8 mouse cellular contexts compared by ENCODE assay signal in genomic region chr5:20950516-20950854, GRCm38 (mm10). TPM values are rescaled to one million over a fixed set of nuclear protein-coding genes. Genes with fewer than 3 reads are reported as not detected.
DNase-seq lines count a peak whose midpoint lies in the region; ATAC-seq and TF ChIP-seq lines count a peak whose summit lies in the region.

No protein-coding gene starts in this region.

- no peak for TF ChIP-seq CTCF in C2C12 (IDR thresholded peaks at IDR 0.05; ENCODE audit: control insufficient read depth, insufficient read depth, insufficient read length)

- peak overlapping the region; percentile 83 for H3K4me3 ChIP-seq in erythroblast, embryonic 14.5 days (replicated peaks)
- peak overlapping the region; percentile 80 for H3K4me3 ChIP-seq in C2C12 (ENCODE audit: insufficient read depth, poor library complexity, severe bottlenecking)
- peak overlapping the region; percentile 97 for H3K4me3 ChIP-seq in forebrain, embryonic 16.5 days (replicated peaks; ENCODE audit: low read length)
- peak overlapping the region; percentile 99 for H3K4me3 ChIP-seq in liver, embryonic 15.5 days (replicated peaks)

- peaks cover 65% of the 10 kb centered on the region for H3K79me2 ChIP-seq in C2C12 (ENCODE audit: control insufficient read depth, insufficient read depth)

- peaks cover 53% of the 10 kb centered on the region for H3K79me3 ChIP-seq in C2C12 (ENCODE audit: low read depth)

- ATAC-seq in erythroblast, adult 5-6 weeks (replicated peaks; ENCODE audit: low FRiP score, poor library complexity, severe bottlenecking) = no peak
- 0 out of 2 replicates have a peak, but pooled peaks have one; percentile 7 for ATAC-seq in forebrain, embryonic 16.5 days
- no peak for ATAC-seq in liver, embryonic 15.5 days (ENCODE audit: insufficient read depth)

- peak overlapping the region; percentile 72 for H3ac ChIP-seq in C2C12 (ENCODE audit: control insufficient read depth, insufficient read length, low read depth)

- no peaks in the 10 kb centered on the region for H3K9me3 ChIP-seq in erythroblast, embryonic 14.5 days (ENCODE audit: control insufficient read depth, low read length)
- no peaks in the 10 kb centered on the region for H3K9me3 ChIP-seq in forebrain, embryonic 16.5 days (ENCODE audit: control insufficient read depth, low read length)
- no peaks in the 10 kb centered on the region for H3K9me3 ChIP-seq in liver, embryonic 15.5 days (replicated peaks)

- H3K36me3 ChIP-seq in erythroblast, embryonic 14.5 days (ENCODE audit: control insufficient read depth) = peaks cover 23% of the 10 kb centered on the region
- no peaks in the 10 kb centered on the region for H3K36me3 ChIP-seq in C2C12 (ENCODE audit: control insufficient read depth, insufficient read depth)
- H3K36me3 ChIP-seq in forebrain, embryonic 16.5 days (ENCODE audit: control insufficient read depth, insufficient read depth) = no peaks in the 10 kb centered on the region
- H3K36me3 ChIP-seq in liver, embryonic 15.5 days (replicated peaks) = 0 out of 2 replicates have a peak, but pooled peaks cover 10% of the 10 kb centered on the region

- peak overlapping the region; percentile 99; the same call in 1 of the 2 replicates for H3K27ac ChIP-seq in forebrain, embryonic 16.5 days (ENCODE audit: low read length)
- peak overlapping the region; percentile 97; the same call in 1 of the 2 replicates for H3K27ac ChIP-seq in liver, embryonic 15.5 days (replicated peaks)

- peak overlapping the region; percentile 75 for H3K4me2 ChIP-seq in forebrain, embryonic 16.5 days (ENCODE audit: low read length)
- peak overlapping the region; percentile 64 for H3K4me2 ChIP-seq in liver, embryonic 15.5 days

- DNase-seq in ovary, postnatal 10 days (ENCODE audit: low spot score) = no peak
- DNase-seq in frontal cortex, postnatal 36 days (ENCODE audit: low spot score in 2 of 2) = no peak
- DNase-seq in frontal cortex, postnatal 14 days (ENCODE audit: low spot score in 2 of 2) = no peak

- H3K9ac ChIP-seq in forebrain, embryonic 16.5 days (replicated peaks; ENCODE audit: low read depth, low read length) = peak overlapping the region; percentile 96
- H3K9ac ChIP-seq in liver, embryonic 15.5 days = peak overlapping the region; percentile 92

- under 1% methylated on average over 9 of the region's 9 CpGs for whole genome bisulfite sequencing in forebrain, embryonic 16.5 days
- 0% methylated on average over 9 of the region's 9 CpGs for WGBS in liver, embryonic 15.5 days (ENCODE audit: insufficient replicate concordance)

- H3K4me1 ChIP-seq in erythroblast, embryonic 14.5 days (ENCODE audit: control insufficient read depth) = peaks cover 67% of the 10 kb centered on the region
- peaks cover 13% of the 10 kb centered on the region for H3K4me1 ChIP-seq in forebrain, embryonic 16.5 days (replicated peaks; ENCODE audit: control insufficient read depth, insufficient read depth, low read length)
- peaks cover 65% of the 10 kb centered on the region for H3K4me1 ChIP-seq in liver, embryonic 15.5 days (replicated peaks)

- no peaks in the 10 kb centered on the region for H3K27me3 ChIP-seq in erythroblast, embryonic 14.5 days (ENCODE audit: control insufficient read depth)
- H3K27me3 ChIP-seq in C2C12 (ENCODE audit: control insufficient read depth, insufficient read depth, insufficient read length) = no peaks in the 10 kb centered on the region
- no peaks in the 10 kb centered on the region for H3K27me3 ChIP-seq in forebrain, embryonic 16.5 days (replicated peaks; ENCODE audit: control insufficient read depth, insufficient read depth, low read length)
- H3K27me3 ChIP-seq in liver, embryonic 15.5 days = no peaks in the 10 kb centered on the region

TF ChIP-seq in C2C12, 6 proteins besides CTCF, POLR2A, EP300 and RAD21:
- TF ChIP-seq USF1 (IDR thresholded peaks at IDR 0.05; ENCODE audit: low read depth) = no peak
- TF ChIP-seq MAX (IDR thresholded peaks at IDR 0.05) = no peak
- TF ChIP-seq MYOG (IDR thresholded peaks at IDR 0.05; ENCODE audit: control insufficient read depth, extremely low read depth, insufficient read length) = no peak
- no peak for TF ChIP-seq CEBPB (IDR thresholded peaks at IDR 0.05; ENCODE audit: low read depth)
- TF ChIP-seq FOSL1 (IDR thresholded peaks at IDR 0.05; ENCODE audit: insufficient read depth, low read length, poor library complexity, severe bottlenecking) = no peak
- TF ChIP-seq MYOD1 (IDR thresholded peaks at IDR 0.05; ENCODE audit: control insufficient read depth, insufficient read length, low read depth) = no peak

RNA-seq across cellular contexts. Expression of gene Rsbn1l, which starts 5.7 kb away (rescaled TPM):
- 1.2 and 1.7 TPM in 2 replicates for polyA plus RNA-seq in erythroblast, embryonic 14.5 days (2012)
- total RNA-seq in erythroblast, adult 5-6 weeks (2015; ENCODE audit: low replicate concordance) = 22.5 and 27.6 TPM in 2 replicates
- total RNA-seq in erythroblast, adult 5-6 weeks (2017; ENCODE audit: low replicate concordance) = 28.9 and 43.9 TPM in 2 replicates
- polyA plus RNA-seq in C2C12 (2012; fragmentation: generic; extraction: Trizol) = 1.9 TPM
- 5.1 and 5.8 TPM in 2 replicates for polyA plus RNA-seq in forebrain, embryonic 16.5 days (2015; fragmentation: Nextera tagmentation; extraction: Ambion mirVana)
- 3.7 TPM in 2 replicates for polyA plus RNA-seq in liver, embryonic 15.5 days (2015; fragmentation: Nextera tagmentation; extraction: Ambion mirVana)
